Mouse (Mus musculus) cerebellum, postnatal 10 days (tissue): Measurements from ENCODE around the gene Gm20825.
"Not testable (repeated sequence)": the region's sequence is repeated elsewhere in the genome, so short reads cannot be mapped to it uniquely, and the experiment has no call there.

Source experiments
- DNase-seq, 2 experiments: peaks; one replicate each; pipeline ENCODE4 v3.0.0; 2021; ENCODE audit warnings: mixed read lengths in 2 of 2

Gene Gm20825

GRCm38 (mm10) chrY:8071407-8071806, at the start of gene Gm20825:
TSS of gene Gm20825 (minus strand) at chrY:8071507.
- not testable (repeated sequence) for DNase-seq
